Mouse (Mus musculus): ENCODE measurements around the gene Chrna5.
A peak's percentile ranks its signal among the peaks of the same experiment; 100 is the strongest.

Chrna5 gene

DNA sequence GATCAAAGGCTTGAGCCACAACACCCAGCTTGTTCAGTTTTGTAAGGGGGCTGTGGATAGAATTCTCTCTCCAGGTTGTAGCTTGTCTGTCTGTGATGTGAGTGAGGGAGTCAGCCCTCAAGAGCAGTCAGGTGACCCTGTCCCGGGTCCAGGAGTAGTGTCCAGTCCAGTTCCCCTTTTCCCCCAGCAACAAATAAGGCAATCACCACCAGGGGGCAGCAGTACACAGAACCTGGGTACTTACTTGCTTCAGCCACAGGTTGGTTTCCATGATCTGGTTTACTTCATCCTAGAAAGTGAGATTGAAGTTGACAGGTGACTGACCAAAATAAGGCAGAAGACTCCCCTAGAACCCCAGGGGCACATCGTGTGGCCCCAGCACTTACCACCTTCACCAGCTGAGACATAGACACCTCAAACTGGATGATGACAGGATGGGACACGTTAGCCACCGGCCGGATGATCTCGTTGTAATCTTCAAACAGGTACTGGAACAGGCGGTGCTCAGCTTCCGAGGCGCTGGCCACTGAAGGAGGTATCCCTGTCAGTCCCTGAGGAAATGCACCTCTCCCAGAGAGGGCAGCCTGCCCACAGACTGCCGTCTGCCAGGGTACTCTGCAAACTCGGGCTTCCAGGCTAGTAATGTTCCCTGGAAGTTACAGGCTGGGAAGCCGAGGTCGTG lies 43.4 kb downstream of the Chrna5 start:
- DNase-seq = peak; percentile 48

DNA sequence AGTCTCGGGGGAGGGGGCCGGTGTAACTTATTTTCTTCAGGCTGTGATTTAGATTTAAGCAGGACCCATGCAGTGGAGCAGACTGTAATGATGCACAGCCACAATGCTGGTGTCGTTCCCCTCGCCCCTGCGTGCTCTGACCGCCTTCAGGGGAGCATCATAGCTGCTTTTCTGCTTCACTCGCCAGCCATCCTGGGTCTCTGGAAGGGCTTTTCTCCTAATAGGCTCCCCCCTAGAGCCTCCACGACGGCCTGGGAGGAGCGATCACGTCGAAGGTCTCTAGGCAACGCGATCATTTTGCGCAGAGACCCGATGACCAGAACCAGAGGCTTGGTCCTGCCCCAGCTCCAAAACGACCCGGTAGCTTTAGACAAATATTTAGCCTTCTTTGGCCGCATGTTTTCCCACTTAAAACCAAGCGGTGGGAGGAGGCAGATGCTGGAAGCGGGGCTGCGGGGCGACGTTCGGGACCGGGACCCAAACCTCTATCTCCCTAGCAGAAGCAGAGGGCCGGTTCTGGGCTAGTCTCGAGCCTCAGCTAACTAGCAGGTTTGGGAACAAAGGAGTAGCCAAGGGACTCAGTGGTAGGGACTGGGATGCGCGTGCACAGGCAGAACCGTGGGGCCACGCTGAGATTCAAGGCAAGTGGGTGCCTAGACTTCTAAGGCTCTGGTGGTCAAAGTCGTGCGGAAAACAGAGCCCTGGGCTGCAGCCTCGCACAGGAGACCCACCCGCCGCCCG lies 45.0 kb downstream of the Chrna5 start:
- DNase-seq = no peak

DNA sequence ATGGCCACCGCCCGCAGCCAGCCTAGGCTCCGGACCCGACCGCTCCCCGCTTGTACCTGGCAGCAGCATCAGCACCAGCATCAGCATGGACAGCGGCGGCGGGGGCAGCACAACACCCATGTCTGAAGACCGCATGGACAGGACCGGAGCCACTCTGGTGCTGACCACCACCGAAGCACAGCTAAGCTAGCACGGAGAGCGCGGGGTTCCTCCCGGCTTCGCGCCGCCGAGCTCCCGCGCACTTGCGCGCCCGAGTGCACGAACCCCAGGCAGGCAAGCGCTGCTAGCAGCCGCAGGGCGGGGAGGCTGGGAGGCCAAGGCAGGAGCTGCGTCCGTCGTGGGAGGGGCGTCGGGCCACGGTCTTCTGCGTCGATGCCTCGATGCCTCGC lies 45.6 kb downstream of the Chrna5 start, which contains the start of gene Chrna3:
Gene Chrna3, minus strand, starts transcription at position 288 of the 389 bp plus-strand sequence.
- DNase-seq = no peak

DNA sequence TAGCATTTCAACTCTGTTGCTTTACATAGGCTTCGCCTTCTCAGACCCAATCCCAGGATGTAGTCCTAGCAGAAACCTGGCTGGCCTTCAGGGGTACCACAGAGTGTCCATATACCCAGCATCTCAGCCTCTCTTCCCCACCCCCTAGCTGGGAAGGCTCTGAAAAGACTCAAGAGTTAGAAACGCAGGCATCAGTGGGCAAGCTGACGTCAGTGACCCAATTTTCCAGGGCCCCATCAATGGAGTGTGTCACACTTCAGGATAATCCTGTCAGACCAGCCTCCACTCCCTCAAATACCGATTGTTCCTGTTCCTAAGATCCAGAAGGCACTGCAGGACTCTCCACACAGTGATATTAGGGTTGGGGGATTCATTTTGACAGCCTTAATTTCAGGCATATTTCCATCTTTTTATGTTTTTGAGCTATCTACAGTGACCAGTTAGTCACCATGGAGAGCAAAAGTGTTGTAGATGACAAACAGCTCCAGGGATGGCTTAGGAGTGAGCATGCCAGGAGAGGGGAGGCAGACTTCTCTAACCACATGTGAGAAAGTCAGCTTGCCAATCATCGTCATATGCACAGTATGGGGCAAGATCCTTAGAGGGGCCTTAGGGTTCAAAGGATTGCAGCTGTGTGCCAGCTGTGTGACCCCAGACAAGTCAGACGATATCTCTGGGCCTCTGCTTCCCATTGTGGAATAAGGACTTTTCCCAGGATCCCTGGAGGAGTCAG lies 50.9 kb downstream of the Chrna5 start:
- DNase-seq = no peak

DNA sequence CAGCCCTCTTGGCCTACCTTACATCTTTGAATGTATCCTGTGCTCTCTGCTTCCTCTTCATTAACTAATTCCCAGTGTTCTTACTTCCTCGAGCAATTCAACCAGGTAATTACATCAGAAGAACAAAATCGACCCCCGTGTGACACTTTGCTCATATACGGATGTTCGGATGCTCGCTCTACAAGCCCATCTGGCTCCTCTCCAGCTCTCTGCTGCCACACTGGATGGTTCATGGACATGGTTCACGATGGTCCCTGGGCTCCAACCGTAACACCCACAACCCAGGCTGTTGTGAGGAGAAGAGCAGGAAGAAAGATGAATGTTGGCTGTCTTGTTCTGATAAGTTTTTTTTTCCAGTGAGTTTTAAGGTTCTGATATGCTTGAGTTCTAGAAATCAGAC lies 58.3 kb downstream of the Chrna5 start:
- no peak for DNase-seq

DNA sequence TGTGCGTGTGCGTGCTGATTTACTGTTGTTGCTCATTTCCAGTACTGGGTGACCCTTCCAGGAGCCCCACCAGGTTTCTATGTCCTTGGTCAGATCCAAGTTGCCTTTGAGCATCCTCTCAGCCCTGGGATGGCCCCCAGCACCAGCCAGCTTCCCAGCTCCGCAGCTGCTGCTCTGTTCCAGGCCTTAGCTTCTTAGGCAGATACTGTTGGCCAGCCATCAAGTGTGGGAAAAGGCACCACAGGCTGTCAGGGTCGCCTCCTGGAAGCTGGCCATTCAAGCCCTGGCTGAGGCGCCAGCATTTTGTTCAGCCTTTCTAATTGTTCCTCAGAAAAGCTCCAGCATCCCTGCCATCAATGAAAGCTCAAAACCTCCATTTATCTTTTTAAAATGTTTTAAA lies 59.3 kb downstream of the Chrna5 start:
- DNase-seq = no peak

DNA sequence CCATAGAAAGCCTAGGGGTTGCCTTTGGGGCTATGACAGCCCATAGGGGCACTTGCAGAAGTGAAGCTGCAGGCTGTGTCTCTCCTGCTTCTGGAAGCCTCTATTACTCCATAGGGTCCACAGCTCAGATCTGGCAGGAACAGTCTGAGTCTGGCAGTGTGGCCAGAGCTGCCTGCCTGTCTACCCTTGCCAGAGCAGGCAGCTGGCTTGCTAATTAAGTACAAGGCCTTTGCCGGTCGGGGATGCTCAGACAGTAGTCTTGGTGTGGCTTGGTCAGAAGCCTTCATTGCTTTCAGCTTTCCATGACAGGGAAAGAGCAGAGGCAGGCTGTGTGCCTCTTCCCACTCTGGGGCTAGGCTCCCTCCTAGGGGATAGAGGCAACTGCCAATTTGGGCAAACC lies 60.7 kb downstream of the Chrna5 start:
- no peak for DNase-seq

DNA sequence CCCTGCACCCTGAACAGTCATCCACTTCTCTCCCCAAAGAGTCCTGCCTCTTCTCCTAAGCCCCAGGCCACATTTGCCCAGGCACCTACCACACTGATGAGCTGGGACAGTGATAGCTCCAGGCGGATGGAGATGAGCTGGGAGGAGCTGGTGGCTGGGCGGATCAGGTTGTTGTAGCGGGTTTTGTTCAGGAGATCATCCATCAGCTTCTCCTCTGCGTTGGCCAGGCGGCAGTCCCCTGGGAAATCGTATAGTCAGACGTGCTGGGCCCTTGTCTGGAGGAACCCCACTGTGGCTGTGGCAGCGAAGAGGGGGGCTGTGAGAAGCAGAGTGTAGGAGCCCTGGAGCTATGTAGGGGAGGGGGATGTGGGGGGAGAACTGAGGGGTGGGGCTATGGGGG lies 63.0 kb downstream of the Chrna5 start:
- DNase-seq = no peak

DNA sequence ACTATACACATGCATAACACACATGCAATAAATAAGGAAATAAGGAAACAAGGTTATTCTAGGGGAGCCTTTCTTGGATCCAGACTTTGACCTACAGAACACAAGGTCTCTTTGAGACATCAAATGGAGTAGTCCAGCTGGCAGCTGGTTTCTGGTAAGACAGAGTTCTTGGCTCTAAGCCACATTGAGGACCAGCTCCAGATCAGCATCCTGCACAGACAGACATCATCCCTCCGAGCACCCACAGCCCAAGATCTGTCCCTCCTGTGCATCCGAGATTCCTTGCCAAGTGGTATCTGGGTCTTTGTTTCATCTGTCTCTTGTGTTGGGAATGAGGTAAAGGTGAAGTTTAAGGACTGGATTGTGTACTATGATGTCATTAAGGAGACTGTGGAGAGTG lies 64.3 kb downstream of the Chrna5 start:
- no peak for DNase-seq

DNA sequence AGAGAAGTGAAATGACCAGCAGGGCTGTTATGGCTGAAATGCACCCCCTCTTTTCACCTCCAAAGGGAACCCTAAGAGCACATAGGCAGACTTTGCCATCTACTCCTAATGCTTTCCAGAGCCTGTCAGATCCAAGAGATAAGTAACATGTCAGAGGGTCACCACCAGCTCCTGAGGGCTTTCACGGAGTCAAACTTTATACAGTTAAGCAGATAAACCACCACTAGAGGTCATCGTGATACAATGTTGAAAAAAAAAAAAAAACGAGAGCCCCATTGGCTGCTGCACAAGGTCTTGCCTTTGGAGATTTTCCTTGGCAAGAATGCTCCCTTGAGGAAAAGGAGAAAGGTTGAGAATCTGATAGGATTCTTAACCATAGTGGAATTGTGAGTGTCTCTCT lies 66.1 kb downstream of the Chrna5 start:
- DNase-seq = no peak

DNA sequence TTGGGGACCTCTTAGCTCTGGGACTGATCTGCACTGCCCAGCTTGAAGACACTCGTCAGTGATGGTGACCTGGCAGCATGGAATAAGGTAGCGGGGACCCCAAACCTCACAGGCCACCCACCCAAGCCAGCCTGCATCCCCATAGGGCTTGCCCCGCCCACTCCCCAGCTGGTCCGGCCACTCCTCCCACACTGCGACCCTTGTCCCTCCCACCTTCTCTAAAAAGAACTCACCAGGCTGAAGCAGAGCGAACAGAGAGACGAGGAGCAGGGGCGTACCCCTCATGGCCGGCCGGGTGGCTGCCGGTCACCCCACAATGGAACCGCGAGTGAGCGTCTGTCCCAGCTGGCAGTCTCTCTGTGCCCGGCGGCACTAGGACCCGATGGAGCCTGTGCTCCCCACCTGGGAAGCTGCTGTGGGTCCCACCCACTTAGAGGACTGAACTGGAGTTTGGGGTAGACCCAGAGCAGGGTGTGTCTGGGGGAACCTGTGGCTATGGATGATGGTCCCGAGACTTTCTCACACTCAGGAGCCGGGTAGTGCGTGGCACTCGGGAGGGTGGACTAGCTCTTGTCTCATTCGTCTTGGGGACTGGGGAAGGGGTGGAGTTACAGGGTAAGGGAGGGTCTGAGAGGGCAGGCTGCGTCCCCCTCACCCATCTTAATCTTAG lies 67.7 kb downstream of the Chrna5 start, which contains the start of gene Chrnb4:
Gene Chrnb4, minus strand, starts transcription at position 569 of the 670 bp plus-strand sequence.
- no peak for DNase-seq

DNA sequence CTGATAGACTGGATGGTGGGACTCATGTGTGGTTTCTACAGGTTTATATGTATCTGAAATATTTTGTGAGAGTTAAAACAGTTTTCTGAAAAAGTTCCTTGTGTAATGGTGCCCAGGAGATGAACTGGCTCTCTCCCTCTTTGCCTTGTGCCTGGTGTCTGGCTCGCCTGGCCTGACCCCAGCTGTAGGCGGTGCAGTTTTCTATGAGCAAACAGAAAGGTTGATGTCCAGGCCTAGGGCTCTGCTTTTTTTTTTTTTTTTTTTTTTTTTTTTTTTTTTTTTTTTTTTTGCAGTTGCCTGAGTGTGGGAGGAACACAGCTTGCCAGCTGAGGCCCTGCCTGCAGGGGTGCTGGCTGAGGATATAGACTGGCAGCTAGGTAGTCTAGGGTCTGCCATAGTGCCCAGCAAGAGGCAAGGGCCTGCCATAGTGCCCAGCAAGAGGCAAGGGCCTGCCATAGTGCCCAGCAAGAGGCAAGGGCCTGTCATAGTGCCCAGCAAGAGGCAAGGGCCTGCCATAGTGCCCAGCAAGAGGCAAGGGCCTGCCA lies 74.8 kb downstream of the Chrna5 start:
- no peak for DNase-seq

All from kidney, adult 11 months (tissue).